9 mouse cellular contexts compared by ENCODE assay signal in genomic region chr19:7164820-7165323, GRCm38 (mm10). TPM values are rescaled to one million over a fixed set of nuclear protein-coding genes. Genes with fewer than 3 reads are reported as not detected.
DNase-seq lines count a peak whose midpoint lies in the region; ATAC-seq and TF ChIP-seq lines count a peak whose summit lies in the region.
"Had no signal": no experiment of that assay in that cellular context is flagged by ENCODE, and none has a peak within 500 bp of the region (broad histone marks: within the 10 kb centered on the region; RNA-seq: fewer than 3 reads in every experiment).

No protein-coding gene starts in this region.

- H3K27me3 ChIP-seq in embryonic facial prominence, embryonic 12.5 days: peaks cover 82% of the 10 kb centered on the region
- peaks cover 40% of the 10 kb centered on the region for H3K27me3 ChIP-seq in intestine, postnatal 0 days (replicated peaks; ENCODE audit: control insufficient read depth, insufficient read depth, low read length)
- peaks cover 50% of the 10 kb centered on the region for H3K27me3 ChIP-seq in neural tube, embryonic 11.5 days (ENCODE audit: control insufficient read depth, insufficient read depth, low read length)

- under 1% methylated on average over 35 of the region's 35 CpGs for WGBS in embryonic facial prominence, embryonic 12.5 days
- 3% methylated on average over 35 of the region's 35 CpGs for WGBS in intestine, postnatal 0 days
- 2% methylated on average over 35 of the region's 35 CpGs for WGBS in neural tube, embryonic 11.5 days

- DNase-seq in gastrocnemius, adult 2 months: peak; percentile 48
- DNase-seq in gastrocnemius, postnatal 36 days: no peak
- peak; percentile 43 to 47 for DNase-seq in B cell, adult 2 months
- no peak for DNase-seq in neural tube, embryonic 11.5 days (ENCODE audit: low spot score)
- no peak for DNase-seq in retina, postnatal 1 day
- no peak for DNase-seq in gastrocnemius, adult 18-20 months (ENCODE audit: low spot score)

- H3K27ac ChIP-seq in gastrocnemius, adult 2 months: peak overlapping the region; percentile 79
- no peak overlapping the region for H3K27ac ChIP-seq in embryonic facial prominence, embryonic 12.5 days
- H3K27ac ChIP-seq in intestine, postnatal 0 days (ENCODE audit: low read depth, low read length): no peak overlapping the region
- no peak overlapping the region for H3K27ac ChIP-seq in neural tube, embryonic 11.5 days (ENCODE audit: low read depth, low read length)

- peak overlapping the region; percentile 76 for H3K9ac ChIP-seq in embryonic facial prominence, embryonic 12.5 days
- H3K9ac ChIP-seq in intestine, postnatal 0 days (ENCODE audit: low read depth, low read length): peak overlapping the region; percentile 43
- peak overlapping the region; percentile 66 for H3K9ac ChIP-seq in neural tube, embryonic 11.5 days (ENCODE audit: low read length)

- no peaks in the 10 kb centered on the region for H3K9me3 ChIP-seq in embryonic facial prominence, embryonic 12.5 days
- no peaks in the 10 kb centered on the region for H3K9me3 ChIP-seq in intestine, postnatal 0 days (ENCODE audit: control insufficient read depth)
- H3K9me3 ChIP-seq in neural tube, embryonic 11.5 days (ENCODE audit: control insufficient read depth, low read length): no peaks in the 10 kb centered on the region
- H3K9me3 ChIP-seq: G1E had no signal

- intact Hi-C loops in gastrocnemius, adult 2 months (cut with DNase I): no loop called here
- intact Hi-C loops in gastrocnemius, postnatal 36 days (cut with DNase I): no loop called here

- H3K4me3 ChIP-seq in gastrocnemius, adult 2 months: peak overlapping the region; percentile 83
- H3K4me3 ChIP-seq in embryonic facial prominence, embryonic 12.5 days: peak overlapping the region; percentile 69
- H3K4me3 ChIP-seq in intestine, postnatal 0 days (ENCODE audit: low read depth, low read length): peak overlapping the region; percentile 63
- peak overlapping the region; percentile 61 for H3K4me3 ChIP-seq in neural tube, embryonic 11.5 days (ENCODE audit: low read depth, low read length)

- ATAC-seq in embryonic facial prominence, embryonic 12.5 days (ENCODE audit: insufficient number of reproducible peaks, insufficient read depth, low FRiP score, low TSS enrichment): no peak
- 0 out of 2 replicates have a peak, but pooled peaks have one; percentile 9 for ATAC-seq in intestine, postnatal 0 days
- no peak for ATAC-seq in neural tube, embryonic 11.5 days (ENCODE audit: insufficient read depth, low FRiP score, low TSS enrichment)

- no peak for TF ChIP-seq CTCF in gastrocnemius, adult 2 months (IDR thresholded peaks at IDR 0.05)
- no peak for TF ChIP-seq CTCF in intestine, postnatal 0 days (IDR thresholded peaks at IDR 0.05; ENCODE audit: low read depth)

- H3K4me2 ChIP-seq in embryonic facial prominence, embryonic 12.5 days (replicated peaks): peak overlapping the region; percentile 98
- H3K4me2 ChIP-seq in intestine, postnatal 0 days (replicated peaks; ENCODE audit: low read depth): peak overlapping the region; percentile 99
- H3K4me2 ChIP-seq in neural tube, embryonic 11.5 days (ENCODE audit: low read depth): peak overlapping the region; percentile 92

- peaks cover 36% of the 10 kb centered on the region for H3K4me1 ChIP-seq in embryonic facial prominence, embryonic 12.5 days
- H3K4me1 ChIP-seq in intestine, postnatal 0 days (replicated peaks; ENCODE audit: control insufficient read depth, insufficient read depth, low read length): no peaks in the 10 kb centered on the region
- H3K4me1 ChIP-seq in neural tube, embryonic 11.5 days (ENCODE audit: control insufficient read depth, insufficient read depth, low read length): peaks cover 10% of the 10 kb centered on the region

- no peaks in the 10 kb centered on the region for H3K36me3 ChIP-seq in embryonic facial prominence, embryonic 12.5 days
- no peaks in the 10 kb centered on the region for H3K36me3 ChIP-seq in intestine, postnatal 0 days (ENCODE audit: control insufficient read depth, insufficient read depth)
- H3K36me3 ChIP-seq in neural tube, embryonic 11.5 days (ENCODE audit: control insufficient read depth, insufficient read depth, low read length): no peaks in the 10 kb centered on the region
- H3K36me3 ChIP-seq: G1E had no signal

RNA-seq across cellular contexts. Expression of gene Otub1, which starts 41.2 kb away (rescaled TPM):
- total RNA-seq in gastrocnemius, adult 2 months (2021): 10 to 100 TPM; 45.0 to 50.3 TPM
- total RNA-seq in gastrocnemius, postnatal 36 days (2021): 10 to 100 TPM; 45.4 to 49.9 TPM
- 234 and 242 TPM in 2 replicates for polyA plus RNA-seq in embryonic facial prominence, embryonic 12.5 days (2016; fragmentation: Nextera tagmentation; extraction: Ambion mirVana)
- polyA plus RNA-seq in intestine, postnatal 0 days (2015; fragmentation: Nextera tagmentation; extraction: Ambion mirVana): 121 and 126 TPM in 2 replicates
- polyA plus RNA-seq in neural tube, embryonic 11.5 days (2014; fragmentation: Nextera tagmentation; extraction: Ambion mirVana): 248 and 255 TPM in 2 replicates
- total RNA-seq in gastrocnemius, adult 18-20 months (2021): 10 to 100 TPM; 50.8 to 57.0 TPM

RNA-seq across cellular contexts. Expression of gene Cox8a, which starts 52.5 kb away (rescaled TPM):
- 100 to 1,000 TPM in 1 of 2 experiments, 10 to 100 TPM in 1; 72.4 to 113 TPM for total RNA-seq in gastrocnemius, adult 2 months (2021)
- 10 to 100 TPM; 80.2 to 87.0 TPM for total RNA-seq in gastrocnemius, postnatal 36 days (2021)
- polyA plus RNA-seq in embryonic facial prominence, embryonic 12.5 days (2016; fragmentation: Nextera tagmentation; extraction: Ambion mirVana): 824 and 858 TPM in 2 replicates
- 2,194 and 2,204 TPM in 2 replicates for polyA plus RNA-seq in intestine, postnatal 0 days (2015; fragmentation: Nextera tagmentation; extraction: Ambion mirVana)
- 706 and 761 TPM in 2 replicates for polyA plus RNA-seq in neural tube, embryonic 11.5 days (2014; fragmentation: Nextera tagmentation; extraction: Ambion mirVana)
- total RNA-seq in gastrocnemius, adult 18-20 months (2021): 100 to 1,000 TPM in 1 of 2 experiments, 10 to 100 TPM in 1; 72.3 to 102 TPM

RNA-seq across cellular contexts. Expression of gene Flrt1, which starts 59.3 kb away (rescaled TPM):
- under 1 TPM; 0.53 to 0.54 TPM for total RNA-seq in gastrocnemius, adult 2 months (2021)
- under 1 TPM; 0.36 to 0.49 TPM for total RNA-seq in gastrocnemius, postnatal 36 days (2021)
- 6.6 and 6.8 TPM in 2 replicates for polyA plus RNA-seq in embryonic facial prominence, embryonic 12.5 days (2016; fragmentation: Nextera tagmentation; extraction: Ambion mirVana)
- 0.75 and 0.82 TPM in 2 replicates for polyA plus RNA-seq in intestine, postnatal 0 days (2015; fragmentation: Nextera tagmentation; extraction: Ambion mirVana)
- 6.6 and 7.5 TPM in 2 replicates for polyA plus RNA-seq in neural tube, embryonic 11.5 days (2014; fragmentation: Nextera tagmentation; extraction: Ambion mirVana)
- total RNA-seq in gastrocnemius, adult 18-20 months (2021): 1 to 10 TPM; 1.1 to 1.9 TPM
- polyA plus RNA-seq: G1E had no signal

Comparison
In these comparisons a context has a peak if more than half of its experiments do, and no peak if none do; other contexts are left out.
1. DNase-seq: peak in gastrocnemius, adult 2 months (single experiment) and B cell, adult 2 months (2 of 2); none in gastrocnemius, postnatal 36 days (0 of 2), neural tube, embryonic 11.5 days (single experiment), retina, postnatal 1 day (single experiment) and gastrocnemius, adult 18-20 months (single experiment).
2. Peak in every context shown above with its lines, with median percentiles within 50 percentile points of each other: H3K4me3 ChIP-seq, H3K4me2 ChIP-seq and H3K9ac ChIP-seq.